In the genomic region with DNA sequence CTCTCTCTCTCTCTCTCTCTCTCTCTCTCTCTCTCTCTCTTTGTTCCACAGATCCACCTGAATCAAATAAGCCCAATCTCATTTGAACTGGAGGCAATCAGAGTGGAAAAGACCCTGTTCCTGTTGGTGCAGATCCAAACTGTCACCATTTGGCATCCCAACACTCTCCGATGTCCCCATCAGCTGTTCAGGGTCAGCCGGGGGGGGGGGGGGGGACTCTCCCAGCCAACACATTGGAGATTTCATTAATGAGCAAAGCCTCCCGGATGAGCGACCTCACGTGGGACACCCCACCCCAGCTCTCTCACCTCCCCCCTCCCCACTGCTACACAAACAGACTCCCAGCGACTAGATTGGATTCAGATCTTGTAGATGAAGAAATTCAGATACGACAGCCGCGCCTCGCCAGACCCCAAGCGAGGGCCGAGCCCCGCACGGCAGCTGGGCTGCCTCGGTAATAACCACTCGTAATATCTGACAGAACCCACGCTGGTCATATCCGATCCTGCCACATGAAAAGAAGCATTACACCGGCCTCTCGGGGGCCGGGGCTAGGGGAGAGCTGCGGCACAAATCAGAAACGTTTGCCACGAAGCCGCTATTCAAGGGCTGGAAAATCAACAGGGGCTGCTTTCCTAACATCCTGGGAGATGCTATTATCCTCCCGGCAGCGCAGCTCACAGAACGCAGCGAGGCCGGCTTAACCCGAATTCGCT, we compare ENCODE assay signal across 9 mouse cellular contexts.
DNase-seq lines count a peak whose midpoint lies in the region; ATAC-seq lines count a peak whose summit lies in the region.
"Had no signal": no experiment of that assay in that cellular context is flagged by ENCODE, and none has a peak within 500 bp of the region (broad histone marks: within the 10 kb centered on the region; RNA-seq: fewer than 3 reads in every experiment).

No protein-coding gene starts in this region.

- peak overlapping the region; percentile 53 for H3K4me2 ChIP-seq in heart, embryonic 11.5 days
- H3K4me2 ChIP-seq in hindbrain, embryonic 11.5 days (replicated peaks; ENCODE audit: low read depth, low read length) = peak overlapping the region; percentile 26
- H3K4me2 ChIP-seq in midbrain, embryonic 14.5 days (ENCODE audit: low read length) = peak overlapping the region; percentile 39

- intact Hi-C loops in heart, postnatal 36 days (cut with DNase I) = loop anchor here (5.0 kb wide), 1 partner anchor 75 kb away; no protein-coding TSS in a partner anchor

- 22% methylated on average over 32 of the region's 32 CpGs for WGBS in heart, embryonic 11.5 days (ENCODE audit: insufficient replicate concordance)
- WGBS in hindbrain, embryonic 11.5 days = 27% methylated on average over 31 of the region's 32 CpGs
- 22% methylated on average over 32 of the region's 32 CpGs for WGBS in midbrain, embryonic 14.5 days

- ATAC-seq in heart, embryonic 11.5 days (replicated peaks; ENCODE audit: insufficient number of reproducible peaks, low FRiP score, low TSS enrichment) = no peak
- peak; percentile 20; the same call in 1 of the 2 replicates for ATAC-seq in hindbrain, embryonic 11.5 days (ENCODE audit: low FRiP score)
- ATAC-seq in midbrain, embryonic 14.5 days (ENCODE audit: low FRiP score, low TSS enrichment) = peak; percentile 29; the same call in 1 of the 2 replicates

- no peaks in the 10 kb centered on the region for H3K9me3 ChIP-seq in heart, embryonic 11.5 days (replicated peaks; ENCODE audit: control insufficient read depth, low read length)
- H3K9me3 ChIP-seq in hindbrain, embryonic 11.5 days (ENCODE audit: control insufficient read depth, low read length) = no peaks in the 10 kb centered on the region
- H3K9me3 ChIP-seq in midbrain, embryonic 14.5 days (ENCODE audit: control insufficient read depth, low read length) = no peaks in the 10 kb centered on the region

- no peaks in the 10 kb centered on the region for H3K36me3 ChIP-seq in heart, embryonic 11.5 days (ENCODE audit: control insufficient read depth, insufficient read depth, low read length)
- H3K36me3 ChIP-seq in hindbrain, embryonic 11.5 days (ENCODE audit: control insufficient read depth, insufficient read depth, low read length) = no peaks in the 10 kb centered on the region
- H3K36me3 ChIP-seq in midbrain, embryonic 14.5 days (ENCODE audit: control insufficient read depth, insufficient read depth, low read length) = no peaks in the 10 kb centered on the region

- no peaks in the 10 kb centered on the region for H3K4me1 ChIP-seq in heart, embryonic 11.5 days (ENCODE audit: control insufficient read depth, insufficient read depth, low read length)
- H3K4me1 ChIP-seq in hindbrain, embryonic 11.5 days (replicated peaks; ENCODE audit: control insufficient read depth, insufficient read depth, low read length) = no peaks in the 10 kb centered on the region
- H3K4me1 ChIP-seq in midbrain, embryonic 14.5 days (ENCODE audit: control insufficient read depth, insufficient read depth, low read length) = peaks cover 26% of the 10 kb centered on the region

- H3K27me3 ChIP-seq in heart, embryonic 11.5 days (ENCODE audit: control insufficient read depth, insufficient read depth, low read length) = peaks cover 6% of the 10 kb centered on the region; the same call in 1 of the 2 replicates
- no peaks in the 10 kb centered on the region; the same call in 1 of the 2 replicates for H3K27me3 ChIP-seq in hindbrain, embryonic 11.5 days (ENCODE audit: control insufficient read depth, insufficient read depth, low read length)
- no peaks in the 10 kb centered on the region for H3K27me3 ChIP-seq in midbrain, embryonic 14.5 days (ENCODE audit: control insufficient read depth, insufficient read depth, low read length)

- H3K27ac ChIP-seq in heart, embryonic 11.5 days (ENCODE audit: low read depth, low read length) = no peak overlapping the region
- peak overlapping the region; percentile 58; the same call in 1 of the 2 replicates for H3K27ac ChIP-seq in hindbrain, embryonic 11.5 days (ENCODE audit: low read depth, low read length)
- H3K27ac ChIP-seq in midbrain, embryonic 14.5 days (replicated peaks; ENCODE audit: low read depth, low read length) = peak overlapping the region; percentile 79

- 0 out of 2 replicates have a peak overlapping the region, but pooled peaks have one; percentile 10 for H3K9ac ChIP-seq in heart, embryonic 11.5 days (ENCODE audit: low read depth, low read length)
- H3K9ac ChIP-seq in hindbrain, embryonic 11.5 days (ENCODE audit: low read depth, low read length) = peak overlapping the region; percentile 7; the same call in 1 of the 2 replicates
- H3K9ac ChIP-seq in midbrain, embryonic 14.5 days (replicated peaks; ENCODE audit: low read length) = no peak overlapping the region; the same call in 1 of the 2 replicates

- no peak for DNase-seq in heart, postnatal 36 days
- DNase-seq in embryo, embryonic 10 days (ENCODE audit: low spot score) = peak; percentile 40
- DNase-seq in hindbrain, embryonic 11.5 days (ENCODE audit: low spot score) = peak; percentile 39
- DNase-seq in midbrain, embryonic 14.5 days = peak; percentile 71
- no peak for DNase-seq in ovary, postnatal 10 days (ENCODE audit: low spot score)
- no peak for DNase-seq in frontal cortex, postnatal 10 days (ENCODE audit: low spot score in 2 of 2)
- DNase-seq in kidney, postnatal 25 days = no peak
- DNase-seq: cerebellum, adult 9-10 months had no signal

- no peak overlapping the region for H3K4me3 ChIP-seq in heart, embryonic 11.5 days (ENCODE audit: low read depth, low read length)
- H3K4me3 ChIP-seq in hindbrain, embryonic 11.5 days (ENCODE audit: low read depth, low read length) = no peak overlapping the region
- no peak overlapping the region for H3K4me3 ChIP-seq in midbrain, embryonic 14.5 days (replicated peaks; ENCODE audit: low read depth, low read length)

Comparison
In these comparisons a context has a peak if more than half of its experiments do, and no peak if none do; other contexts are left out.
1. DNase-seq: peak in embryo, embryonic 10 days (single experiment), hindbrain, embryonic 11.5 days (single experiment) and midbrain, embryonic 14.5 days (single experiment); none in heart, postnatal 36 days (0 of 2), ovary, postnatal 10 days (single experiment), frontal cortex, postnatal 10 days (0 of 2) and kidney, postnatal 25 days (0 of 2).
2. Peak in every context shown above with its lines, with median percentiles within 50 percentile points of each other: H3K4me2 ChIP-seq.